Mouse (Mus musculus) stomach, postnatal 0 days (tissue): ENCODE measurements around the gene Nr2f1.

ENCODE experiments used
- CTCF ChIP-seq: IDR thresholded peaks from 2 replicates; pipeline ENCODE4 v1.5.1; 2016; ENCODE audit warnings: antibody characterized with exemption, low read depth, mild to moderate bottlenecking, moderate library complexity
- EP300 ChIP-seq: optimal IDR thresholded peaks from 2 replicates; pipeline ENCODE3; 2016; ENCODE audit warnings: antibody characterized with exemption

DNA sequence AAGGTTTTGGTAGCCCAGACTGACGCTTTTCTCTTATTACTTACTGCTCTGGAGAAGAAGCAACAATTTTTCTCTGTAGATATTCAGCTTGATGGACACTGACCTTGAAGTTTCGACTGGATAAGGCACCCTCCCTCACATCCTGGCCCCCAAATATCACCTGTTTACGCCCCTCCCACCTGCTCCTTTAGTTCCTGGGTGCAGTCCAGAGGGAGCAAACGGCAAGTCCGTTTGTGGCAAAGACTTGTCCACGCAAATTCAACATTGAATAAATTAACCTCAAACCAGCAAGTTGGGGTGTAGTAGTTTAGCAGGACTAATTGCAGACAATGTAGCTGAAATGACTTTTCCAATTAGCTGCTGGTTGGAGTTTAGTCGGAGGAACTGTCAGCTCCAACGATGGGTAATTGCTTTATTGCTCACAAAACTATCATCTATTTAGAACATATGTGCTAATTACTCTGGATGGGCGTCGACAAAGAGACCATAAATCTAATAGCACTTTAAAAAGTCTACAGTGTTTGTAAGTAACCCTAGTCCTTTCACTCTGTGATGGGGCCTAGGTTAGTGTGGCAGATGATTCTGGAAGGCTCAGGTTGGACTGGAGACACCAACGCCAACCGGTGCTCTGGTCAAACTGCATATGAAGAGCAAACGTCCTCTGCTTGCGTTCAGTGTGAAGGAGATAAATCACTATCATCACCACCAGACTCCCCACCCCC, 9.3 kb upstream of the Nr2f1 start:
- TF ChIP-seq CTCF: no peak
- TF ChIP-seq EP300: no peak
